ENCODE assay signal across 16 mouse cellular contexts in genomic region chr16:10063491-10063890, GRCm38 (mm10).
DNase-seq lines count a peak whose midpoint lies in the region; ATAC-seq and TF ChIP-seq lines count a peak whose summit lies in the region.
"Had no signal": no experiment of that assay in that cellular context is flagged by ENCODE, and none has a peak within 500 bp of the region (broad histone marks: within the 10 kb centered on the region; RNA-seq: fewer than 3 reads in every experiment).

No protein-coding gene starts in this region.

- no peak overlapping the region for H3K27ac ChIP-seq in kidney, adult 2 months (ENCODE audit: insufficient read depth, low read depth, low read length)
- H3K27ac ChIP-seq: embryonic facial prominence, embryonic 15.5 days; forebrain, embryonic 13.5 days; limb, embryonic 10.5 days; liver, embryonic 14.5 days had no signal

- intact Hi-C loops in left cerebral cortex, postnatal 10 days (cut with DNase I): no loop called here
- intact Hi-C loops in heart, postnatal 14 days (cut with DNase I): no loop called here

- no peak overlapping the region for H3K4me3 ChIP-seq in kidney, adult 2 months (ENCODE audit: insufficient read depth, low read depth, low read length)
- H3K4me3 ChIP-seq: embryonic facial prominence, embryonic 15.5 days; forebrain, embryonic 13.5 days; limb, embryonic 10.5 days had no signal

- DNase-seq in frontal cortex, postnatal 10 days (ENCODE audit: low spot score in 2 of 2): peak; percentile 31 to 62
- peak; percentile 71 to 78 for DNase-seq in layer of hippocampus, adult 8-10 months (ENCODE audit: low spot score in 2 of 2)
- peak; percentile 33 to 55 for DNase-seq in left cerebral cortex, postnatal 10 days (ENCODE audit: extremely low spot score in 1 of 2, low spot score in 2 of 2)
- DNase-seq in right cerebral cortex, postnatal 36 days (ENCODE audit: low spot score in 2 of 2): peak; percentile 81 to 89
- DNase-seq in heart, postnatal 14 days: no peak
- DNase-seq in kidney, adult 2 months: no peak
- DNase-seq: adrenal gland, adult 2 months; cerebellum, adult 9-10 months; heart, postnatal 4 days; lung, postnatal 14 days; retina, postnatal 1 day had no signal

- no peak for TF ChIP-seq CTCF in kidney, adult 2 months (conservative IDR thresholded peaks at IDR 0.05; ENCODE audit: insufficient read depth, insufficient read length, low read depth, low read length)

- H3K4me1 ChIP-seq in kidney, adult 2 months (ENCODE audit: control insufficient read depth, insufficient read depth, low read length): no peaks in the 10 kb centered on the region
- H3K4me1 ChIP-seq: embryonic facial prominence, embryonic 15.5 days; forebrain, embryonic 13.5 days; limb, embryonic 10.5 days had no signal

- no peaks in the 10 kb centered on the region for H3K36me3 ChIP-seq in kidney, adult 2 months (ENCODE audit: control insufficient read depth, insufficient read depth, low read length)
- H3K36me3 ChIP-seq: embryonic facial prominence, embryonic 15.5 days; limb, embryonic 10.5 days had no signal

- no peak for ATAC-seq in megakaryocyte-erythroid progenitor cell, adult 5-6 weeks (replicated peaks; ENCODE audit: low FRiP score, low TSS enrichment, poor library complexity, severe bottlenecking)
- ATAC-seq: forebrain, embryonic 13.5 days had no signal

- H3K27me3 ChIP-seq in kidney, adult 2 months (replicated peaks; ENCODE audit: control insufficient read depth, insufficient read depth, low read length): no peaks in the 10 kb centered on the region
- H3K27me3 ChIP-seq: embryonic facial prominence, embryonic 15.5 days; forebrain, embryonic 13.5 days had no signal

- 70% methylated on average over 8 of the region's 8 CpGs for WGBS in kidney, adult 2 months

- TF ChIP-seq POLR2A in kidney, adult 2 months (IDR thresholded peaks at IDR 0.05; ENCODE audit: low read depth, low read length): no peak

Comparison
In these comparisons a context has a peak if more than half of its experiments do, and no peak if none do; other contexts are left out.
1. DNase-seq: peak in frontal cortex, postnatal 10 days (2 of 2), layer of hippocampus, adult 8-10 months (2 of 2), left cerebral cortex, postnatal 10 days (2 of 2) and right cerebral cortex, postnatal 36 days (2 of 2); none in heart, postnatal 14 days (0 of 2) and kidney, adult 2 months (single experiment).